Mouse (Mus musculus) heart, postnatal 14 days (tissue): ENCODE measurements around the gene Atp8a1. TPM values are rescaled to one million over a fixed set of nuclear protein-coding genes. Genes with fewer than 3 reads are reported as not detected.
A peak's percentile ranks its signal among the peaks of the same experiment; 100 is the strongest.

Experiments used
- DNase-seq, 2 experiments: peaks; one replicate each; pipeline ENCODE4 v3.0.0; 2021 to 2022
- intact Hi-C: fragments of 180-260 bp; cut with DNase I; formaldehyde crosslinking; loops from one replicate; pipeline ENCODE4 v1.15.1; 2025
- long read RNA-seq, 2 experiments: library from polyadenylated mRNA; stranded (forward); transcript quantifications; one replicate each; pipeline ENCODE4 v2.0.0; 2021
- total RNA-seq, 2 experiments: library from RNA; stranded (reverse); gene quantifications; 2 replicates each; pipeline ENCODE4 v1.2.3; 2021

The Atp8a1 gene
- total RNA-seq = 10 to 100 TPM; 17.2 to 19.6 TPM
- long read RNA-seq, experiment 1, full-length matches to known transcripts = 2 of 7 reads
- long read RNA-seq, experiment 1, partial matches to known transcripts = 2 of 7 reads
- long read RNA-seq, experiment 1, other reads (novel, unspliced or antisense) = 3 of 7 reads
- long read RNA-seq, experiment 2, full-length matches to known transcripts = 2 of 3 reads
- long read RNA-seq, experiment 2, partial matches to known transcripts = 1 of 3 reads
- long read RNA-seq, experiment 2, other reads (novel, unspliced or antisense) = 0 of 3 reads

DNA sequence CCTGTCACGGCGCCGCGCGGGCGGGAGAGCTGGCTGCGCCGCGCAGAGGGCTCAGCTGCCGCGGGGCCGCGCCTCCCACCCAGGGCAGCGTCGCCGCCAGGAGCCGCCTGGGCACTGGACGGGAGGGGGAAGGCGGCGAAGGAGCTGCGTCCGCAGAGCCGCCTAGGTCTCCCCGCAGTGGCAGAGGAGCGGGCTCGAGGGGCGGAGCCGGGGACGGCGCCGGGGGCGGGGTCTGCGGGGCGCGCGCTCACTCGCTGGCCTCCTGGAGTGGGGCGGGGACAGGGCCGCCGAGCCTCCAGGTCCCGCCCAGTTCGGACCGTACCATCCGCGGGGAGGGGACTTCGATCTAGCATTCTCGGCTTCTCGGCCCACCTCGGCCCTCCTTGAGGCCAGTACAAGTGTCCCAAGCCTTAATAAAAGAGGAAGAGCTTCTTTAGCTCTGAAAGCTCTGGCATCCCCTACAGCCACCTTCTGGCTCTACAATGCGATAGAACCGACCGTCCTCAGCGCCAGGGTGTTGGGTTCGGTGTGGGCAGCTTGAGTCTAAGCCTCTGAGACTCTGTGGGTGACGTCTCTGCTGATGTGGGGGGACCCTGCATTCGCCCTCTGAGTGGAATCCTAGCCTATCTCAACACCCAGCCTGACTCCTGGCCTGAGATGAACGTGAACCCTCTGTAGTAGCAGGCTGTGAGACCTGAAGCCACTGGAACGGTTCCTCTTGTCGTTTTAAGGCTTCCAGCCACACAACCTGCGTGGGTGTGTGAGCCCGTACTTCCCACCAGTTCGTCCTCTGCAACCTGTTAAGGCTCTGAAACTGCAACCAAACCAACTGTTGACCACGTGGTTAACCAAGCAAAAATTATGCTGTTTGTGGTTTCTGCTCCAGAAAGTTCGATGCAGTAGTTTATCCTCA lies at the start of gene Atp8a1:
Gene Atp8a1 (minus strand): TSS at position 182 of the 913 bp plus-strand sequence.
- peak; percentile 99 to 100 for DNase-seq
- intact Hi-C loops = loop anchor here (2.0 to 5.0 kb wide), 4 partner anchors 50 to 165 kb away; no protein-coding TSS in a partner anchor

GRCm38 (mm10) chr5:67884422-67885210 lies 37.4 kb upstream of the Atp8a1 start:
- DNase-seq = no peak
- intact Hi-C loops = no loop called here

DNA sequence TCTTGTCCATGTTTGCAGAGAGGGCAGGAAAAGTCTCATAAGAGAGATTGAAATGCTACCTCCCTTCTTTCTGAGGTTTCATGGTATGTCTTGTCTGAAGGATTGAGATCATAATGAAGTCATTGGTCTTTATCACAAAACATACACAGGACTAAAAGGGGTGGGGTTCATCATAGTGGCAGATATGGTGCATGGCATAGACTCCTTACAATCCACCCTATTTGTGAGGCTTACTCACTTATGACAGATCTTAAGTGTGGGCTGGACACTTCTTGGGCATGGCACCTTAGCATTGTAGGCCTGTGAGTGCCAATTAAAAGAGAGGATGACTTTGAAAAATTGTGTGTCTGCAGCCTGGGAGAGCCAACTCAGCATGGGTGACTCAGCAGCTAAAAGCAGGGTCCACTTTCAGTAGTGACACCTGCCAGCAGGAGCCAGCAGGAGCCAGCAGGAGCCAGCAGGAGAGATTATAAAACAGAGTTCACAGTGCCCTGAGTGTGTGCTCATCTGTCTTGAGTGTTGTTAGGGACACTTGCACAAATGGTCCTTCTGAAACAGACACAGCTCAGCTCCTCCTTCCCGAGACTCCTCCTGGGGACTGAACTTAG lies 36.4 kb upstream of the Atp8a1 start:
- DNase-seq = no peak
- intact Hi-C loops = no loop called here

GRCm38 (mm10) chr5:67871414-67871813 lies 24.2 kb upstream of the Atp8a1 start:
- intact Hi-C loops = no loop called here
- no peak for DNase-seq

GRCm38 (mm10) chr5:67866221-67866620 lies 19.0 kb upstream of the Atp8a1 start:
- intact Hi-C loops = no loop called here
- no peak for DNase-seq

- DNase-seq = no peak
- intact Hi-C loops = no loop called here
Observed at GRCm38 (mm10) chr5:67865670-67866069, 18.4 kb upstream of the Atp8a1 start.

DNA sequence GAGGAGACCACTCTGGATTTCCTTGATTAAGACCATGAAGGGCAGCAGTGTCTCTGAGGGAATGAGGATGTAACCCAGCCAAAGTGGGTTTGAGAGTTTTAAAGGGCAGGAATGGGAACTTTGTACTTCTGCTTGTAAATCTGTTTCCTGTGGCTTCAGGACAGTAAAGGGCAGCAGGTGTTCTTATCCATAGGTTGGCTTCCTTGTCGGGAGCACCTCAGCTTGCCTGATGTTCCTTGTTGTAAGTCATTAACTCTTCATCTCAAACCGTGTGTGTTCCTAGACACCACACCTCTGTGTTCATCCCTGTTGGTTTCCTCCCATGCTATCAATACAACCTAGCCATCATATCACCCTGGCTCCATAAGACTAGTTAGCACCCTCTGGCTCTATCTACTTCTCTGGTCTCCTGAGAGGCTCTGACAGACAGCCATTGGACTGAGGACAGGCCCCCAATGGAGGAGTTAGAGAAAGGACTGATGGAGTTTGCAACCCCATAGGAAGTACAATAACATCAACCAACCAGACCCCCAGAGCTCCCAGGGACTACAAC lies 17.4 kb upstream of the Atp8a1 start:
- intact Hi-C loops = no loop called here
- no peak for DNase-seq

DNA sequence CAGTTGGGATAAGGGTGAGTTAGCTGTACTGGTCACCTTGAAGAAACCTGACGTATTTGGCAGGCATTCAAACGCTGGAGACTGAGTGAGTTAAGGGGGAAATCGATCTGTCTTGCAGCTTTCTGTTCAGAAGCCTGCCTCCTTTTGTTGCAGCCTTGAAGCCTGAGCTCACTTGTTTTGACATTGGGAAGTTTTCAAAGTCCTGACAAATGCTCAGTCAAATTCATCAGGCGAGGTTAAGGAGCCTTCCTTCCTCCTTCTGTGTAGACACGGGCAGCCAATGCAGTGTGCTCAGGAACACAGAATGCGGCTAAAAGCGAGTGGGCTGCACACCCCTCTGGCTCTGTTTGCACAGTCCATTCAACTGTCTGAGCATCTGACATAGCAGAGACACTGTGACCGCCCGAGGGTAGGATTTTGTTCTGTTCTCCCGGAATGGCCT lies 16.7 kb upstream of the Atp8a1 start:
- intact Hi-C loops = no loop called here
- no peak for DNase-seq

DNA sequence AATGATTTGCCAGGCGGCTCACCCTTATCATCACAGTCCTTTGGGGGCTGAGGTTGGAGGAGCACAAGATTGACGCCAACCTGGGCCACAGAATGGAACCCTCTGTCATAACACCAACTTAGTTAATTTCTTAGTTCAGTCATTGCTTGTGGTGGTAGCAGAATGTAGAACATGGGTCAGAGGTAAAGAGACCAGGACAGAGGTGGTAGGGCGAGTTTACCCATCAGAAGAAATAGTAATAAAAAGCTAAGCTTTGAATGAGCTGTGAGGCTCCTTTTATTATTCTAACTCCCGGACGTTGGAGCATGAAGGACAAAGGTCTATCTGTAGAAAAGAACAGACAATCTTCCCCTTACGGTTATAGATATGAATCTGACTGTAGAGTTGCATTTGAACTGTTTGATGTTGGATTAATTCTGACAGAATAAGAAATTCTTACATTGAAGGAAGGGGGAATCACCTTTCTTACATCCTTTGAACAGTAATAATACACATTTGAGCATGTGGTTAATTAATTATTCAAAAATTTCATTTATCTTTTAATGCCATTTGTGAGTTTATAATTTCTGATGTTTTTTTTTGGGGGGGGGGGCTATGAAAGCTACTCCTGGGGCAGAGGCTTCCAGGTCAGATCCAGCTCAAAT lies 7.9 kb upstream of the Atp8a1 start:
- intact Hi-C loops = no loop called here
- DNase-seq = no peak

DNA sequence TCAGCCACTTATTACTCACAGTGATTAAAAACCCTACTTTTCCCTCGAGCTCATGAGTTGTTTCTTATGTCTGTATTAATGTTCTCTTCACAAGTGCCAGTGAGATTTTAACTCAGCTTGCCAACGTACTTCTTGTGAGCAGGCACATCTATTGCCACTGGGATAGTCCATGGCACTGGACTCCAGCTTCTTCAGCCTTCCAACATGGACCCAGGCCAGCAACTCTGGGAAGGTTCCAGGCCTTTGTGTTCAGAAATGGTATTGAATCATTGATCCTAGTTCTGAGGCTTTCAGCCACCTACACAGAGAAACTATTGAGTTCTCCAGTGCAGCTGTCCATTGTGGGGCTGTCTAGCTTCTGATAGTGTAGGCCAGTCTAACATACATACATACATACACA lies 5.6 kb upstream of the Atp8a1 start:
- DNase-seq = no peak
- intact Hi-C loops = no loop called here

DNA sequence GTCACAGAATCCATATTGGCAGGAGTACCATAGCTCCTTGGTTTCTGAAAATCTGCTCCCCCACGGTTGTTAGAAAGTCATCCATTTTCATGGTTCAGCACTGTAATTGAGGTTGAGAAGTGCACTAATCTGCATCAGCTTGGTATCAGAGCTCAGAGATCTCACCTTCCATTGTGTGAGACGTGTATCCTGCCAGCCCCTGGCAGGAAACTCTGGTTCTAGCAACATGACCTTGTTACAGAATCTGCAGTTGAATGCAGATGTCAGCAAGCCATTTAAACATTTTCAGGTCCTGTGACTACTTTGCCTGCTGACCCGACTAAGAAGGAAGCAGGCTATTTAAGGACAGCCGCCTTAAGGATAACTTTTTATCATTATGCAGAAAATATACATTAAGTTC lies 2.2 kb upstream of the Atp8a1 start:
- intact Hi-C loops = loop anchor here (5.0 kb wide), 3 partner anchors 52 to 163 kb away; no protein-coding TSS in a partner anchor
- DNase-seq = no peak

- no peak for DNase-seq
- intact Hi-C loops = loop anchor here (5.0 kb wide), 3 partner anchors 51 to 164 kb away; no protein-coding TSS in a partner anchor
Observed at GRCm38 (mm10) chr5:67848511-67849014, 1.3 kb upstream of the Atp8a1 start.

- intact Hi-C loops = loop anchor here (2.0 to 5.0 kb wide), 4 partner anchors 49 to 166 kb away; no protein-coding TSS in a partner anchor
- peak; percentile 11 to 48 for DNase-seq
Observed at GRCm38 (mm10) chr5:67846361-67847224, 641 bp downstream of the Atp8a1 start.

DNA sequence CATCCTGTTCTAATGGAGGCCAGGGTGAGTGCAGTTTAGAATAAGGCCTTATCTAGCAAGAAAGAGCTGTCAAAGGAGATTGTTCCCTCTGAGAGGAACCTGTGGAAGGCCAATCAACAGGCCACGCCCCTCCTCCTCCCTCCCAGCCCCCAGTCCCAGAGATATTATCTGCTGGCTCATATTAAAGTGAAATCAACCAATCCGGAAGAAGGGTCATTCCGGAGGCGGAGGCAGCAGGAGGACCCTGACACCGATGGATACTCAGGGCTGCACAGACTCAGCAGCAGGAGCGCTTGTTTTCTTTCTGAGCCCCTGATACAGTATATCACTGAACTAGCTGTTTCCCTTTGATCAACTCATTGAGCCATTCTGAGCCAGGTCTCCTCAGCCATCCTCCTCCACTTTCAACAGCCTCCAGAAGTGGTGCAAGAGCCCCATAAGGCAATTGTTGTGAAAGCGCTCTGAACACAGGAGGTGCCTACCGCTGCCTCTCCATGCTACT lies 2.0 kb downstream of the Atp8a1 start:
- DNase-seq = no peak
- intact Hi-C loops = loop anchor here (5.0 kb wide), 3 partner anchors 48 to 167 kb away; no protein-coding TSS in a partner anchor

DNA sequence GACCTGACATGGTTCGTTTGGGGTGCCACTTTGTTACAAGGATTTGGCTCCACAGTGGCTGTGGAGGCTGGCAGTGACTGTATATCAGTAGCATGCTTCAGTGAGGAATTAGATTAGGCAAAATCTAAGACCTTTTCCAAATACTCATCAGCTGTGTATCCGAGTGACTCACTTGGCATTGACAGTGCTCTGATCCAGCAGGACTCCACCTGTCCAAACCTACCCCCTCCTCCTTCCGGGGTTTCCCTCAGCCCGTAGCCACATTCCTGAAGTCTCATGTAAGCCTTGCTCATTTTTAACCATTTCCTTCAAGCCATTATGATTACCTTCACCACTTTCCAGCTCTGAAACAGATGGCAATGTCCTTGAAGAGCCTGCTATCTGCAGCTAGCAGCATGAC lies 3.2 kb downstream of the Atp8a1 start:
- intact Hi-C loops = no loop called here
- DNase-seq = no peak

GRCm38 (mm10) chr5:67842306-67842705 lies 4.9 kb downstream of the Atp8a1 start:
- DNase-seq = no peak
- intact Hi-C loops = no loop called here

- no peak for DNase-seq
- intact Hi-C loops = no loop called here
Observed at GRCm38 (mm10) chr5:67833841-67834240, 13.4 kb downstream of the Atp8a1 start.
